Mouse (Mus musculus) kidney, postnatal 14 days (tissue): ENCODE data around the gene Enox1.
A peak's percentile ranks its signal among the peaks of the same experiment; 100 is the strongest.

ENCODE experiments used
- DNase-seq: peaks from one replicate; pipeline ENCODE4 v3.0.0; 2022; ENCODE audit warnings: mixed read lengths

The Enox1 gene

GRCm38 (mm10) chr14:77707279-77707678 lies 550.7 kb downstream of the Enox1 start:
- DNase-seq, result no peak

GRCm38 (mm10) chr14:77708354-77709150 lies 552.0 kb downstream of the Enox1 start:
- no peak for DNase-seq

GRCm38 (mm10) chr14:77714931-77715535 lies 558.5 kb downstream of the Enox1 start:
- no peak for DNase-seq

GRCm38 (mm10) chr14:77716981-77717380 lies 560.4 kb downstream of the Enox1 start:
- DNase-seq, result no peak

- DNase-seq, result no peak
These were observed 562.3 kb downstream of the Enox1 start for GRCm38 (mm10) chr14:77718814-77719213.

GRCm38 (mm10) chr14:77738056-77738455 lies 581.5 kb downstream of the Enox1 start:
- DNase-seq, result no peak

GRCm38 (mm10) chr14:77738751-77739365 lies 582.3 kb downstream of the Enox1 start:
- peak; percentile 4 for DNase-seq

- no peak for DNase-seq
These were observed 582.8 kb downstream of the Enox1 start for GRCm38 (mm10) chr14:77739376-77739775.

- DNase-seq, result no peak
These were observed 588.2 kb downstream of the Enox1 start for GRCm38 (mm10) chr14:77744638-77745240.

GRCm38 (mm10) chr14:77748920-77749319 lies 592.4 kb downstream of the Enox1 start:
- no peak for DNase-seq
